Comparison of ENCODE assay signal across 23 mouse cellular contexts in genomic region chr9:94191083-94191482, GRCm38 (mm10).
"Had no signal": no experiment of that assay in that cellular context is flagged by ENCODE, and none has a peak within 500 bp of the region (broad histone marks: within the 10 kb centered on the region; RNA-seq: fewer than 3 reads in every experiment).

No protein-coding gene starts in this region.

- H3K4me1 ChIP-seq: limb, embryonic 10.5 days; limb, embryonic 13.5 days; liver, embryonic 12.5 days; liver, embryonic 15.5 days; lung, embryonic 15.5 days; megakaryocyte, embryonic 14.5 days; neural tube, embryonic 12.5 days; neural tube, embryonic 15.5 days; stomach, embryonic 15.5 days had no signal

- H3K4me3 ChIP-seq: layer of hippocampus, adult 2 months; limb, embryonic 10.5 days; limb, embryonic 13.5 days; liver, embryonic 12.5 days; liver, embryonic 15.5 days; lung, embryonic 15.5 days; megakaryocyte, embryonic 14.5 days; neural tube, embryonic 12.5 days; neural tube, embryonic 15.5 days; stomach, embryonic 15.5 days had no signal

- H3K4me2 ChIP-seq: limb, embryonic 13.5 days; liver, embryonic 12.5 days; liver, embryonic 15.5 days; lung, embryonic 15.5 days; neural tube, embryonic 12.5 days; neural tube, embryonic 15.5 days; stomach, embryonic 15.5 days had no signal

- H3K27ac ChIP-seq: kidney, postnatal 0 days; layer of hippocampus, adult 2 months; limb, embryonic 10.5 days; limb, embryonic 13.5 days; liver, embryonic 12.5 days; liver, embryonic 15.5 days; lung, embryonic 15.5 days; neural tube, embryonic 12.5 days; neural tube, embryonic 15.5 days; stomach, embryonic 15.5 days had no signal

- ATAC-seq: intestine, postnatal 0 days; liver, embryonic 12.5 days had no signal

- H3K27me3 ChIP-seq: limb, embryonic 13.5 days; liver, embryonic 12.5 days; liver, embryonic 15.5 days; lung, embryonic 15.5 days; megakaryocyte, embryonic 14.5 days; neural tube, embryonic 12.5 days; neural tube, embryonic 15.5 days; stomach, embryonic 15.5 days had no signal

- DNase-seq: kidney, adult 2 months; kidney, postnatal 25 days; layer of hippocampus, adult 9-11 months; liver; lung, adult 18-20 months; lung, postnatal 10 days; lung, postnatal 36 days; right cerebral cortex, adult 18-20 months; right cerebral cortex, postnatal 14 days; right cerebral cortex, postnatal 4 days; thymus, postnatal 25 days had no signal

- H3K36me3 ChIP-seq: limb, embryonic 10.5 days; limb, embryonic 13.5 days; liver, embryonic 12.5 days; liver, embryonic 15.5 days; lung, embryonic 15.5 days; neural tube, embryonic 12.5 days; neural tube, embryonic 15.5 days; stomach, embryonic 15.5 days had no signal

- H3K9ac ChIP-seq: limb, embryonic 13.5 days; liver, embryonic 12.5 days; liver, embryonic 15.5 days; lung, embryonic 15.5 days; neural tube, embryonic 12.5 days; neural tube, embryonic 15.5 days; stomach, embryonic 15.5 days had no signal

- H3K9me3 ChIP-seq: limb, embryonic 10.5 days; limb, embryonic 13.5 days; liver, embryonic 12.5 days; liver, embryonic 15.5 days; lung, embryonic 15.5 days; megakaryocyte, embryonic 14.5 days; neural tube, embryonic 12.5 days; neural tube, embryonic 15.5 days; stomach, embryonic 15.5 days had no signal
